Comparison of ENCODE assay signal across 7 mouse cellular contexts in the genomic region with DNA sequence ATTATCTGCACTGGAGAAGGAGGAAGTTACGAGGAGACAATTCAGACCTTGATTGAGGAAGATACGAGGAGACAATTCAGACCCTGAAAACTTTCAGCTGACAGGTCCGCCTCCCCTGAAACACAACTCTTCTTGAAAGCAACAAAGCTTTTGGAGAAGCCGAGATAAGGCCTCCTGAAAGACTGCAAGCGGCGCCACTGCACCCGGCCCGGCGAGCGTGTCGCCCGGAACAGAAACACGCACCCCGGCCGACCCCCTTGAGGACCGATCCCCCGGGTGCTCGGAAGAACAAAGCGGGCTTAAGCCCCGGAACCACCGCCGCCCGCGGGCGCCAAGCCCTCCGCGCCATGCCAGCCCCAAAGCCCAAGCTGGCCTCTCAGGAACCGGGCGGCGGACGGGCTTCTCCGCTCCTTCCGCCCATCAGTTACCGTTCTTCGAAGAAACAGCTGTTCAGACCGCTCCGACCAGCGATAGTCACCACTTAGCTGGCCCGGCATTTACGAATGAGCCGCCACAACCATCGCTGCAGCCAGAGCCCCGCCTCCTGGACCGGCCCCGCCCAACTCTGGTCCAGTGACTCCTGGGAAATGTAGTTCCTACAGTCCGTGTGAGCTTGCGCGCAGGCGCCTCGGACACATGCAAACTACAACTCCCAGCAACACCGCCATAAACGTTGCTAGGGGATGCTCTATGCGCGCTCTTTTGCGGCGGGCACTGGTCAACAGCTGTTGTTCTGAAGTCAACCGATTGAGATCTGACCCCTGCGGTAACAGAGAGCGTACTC. TPM values are rescaled to one million over a fixed set of nuclear protein-coding genes. Genes with fewer than 3 reads are reported as not detected.
DNase-seq lines count a peak whose midpoint lies in the region; ATAC-seq lines count a peak whose summit lies in the region.

No protein-coding gene starts in this region.

- peak; percentile 90 to 93 for DNase-seq in adrenal gland, adult 18-20 months (ENCODE audit: low spot score in 2 of 2)
- DNase-seq in embryo, embryonic 11 days = peak; percentile 97
- peak; percentile 95 for DNase-seq in gastrocnemius, postnatal 25 days
- peak; percentile 94 to 98 for DNase-seq in left cerebral cortex, postnatal 25 days (ENCODE audit: low spot score in 2 of 2)
- DNase-seq in midbrain, embryonic 10.5 days (ENCODE audit: low spot score) = peak; percentile 98
- peak; percentile 89 for DNase-seq in right cerebral cortex, postnatal 4 days

- intact Hi-C loops in left cerebral cortex, postnatal 25 days (cut with DNase I) = no loop called here

- peak overlapping the region; percentile 78 for H3K4me2 ChIP-seq in intestine, embryonic 15.5 days (replicated peaks)

- WGBS in intestine, embryonic 15.5 days = under 1% methylated on average over 59 of the region's 59 CpGs
- under 1% methylated on average over 59 of the region's 59 CpGs for WGBS in midbrain, embryonic 10.5 days

- H3K27ac ChIP-seq in intestine, embryonic 15.5 days = peak overlapping the region; percentile 61
- peak overlapping the region; percentile 92 for H3K27ac ChIP-seq in midbrain, embryonic 10.5 days (replicated peaks)

- peak overlapping the region; percentile 90 for H3K4me3 ChIP-seq in intestine, embryonic 15.5 days (replicated peaks)
- peak overlapping the region; percentile 83 for H3K4me3 ChIP-seq in midbrain, embryonic 10.5 days

- peak overlapping the region; percentile 72 for H3K9ac ChIP-seq in intestine, embryonic 15.5 days

- H3K4me1 ChIP-seq in intestine, embryonic 15.5 days (replicated peaks) = no peaks in the 10 kb centered on the region
- peaks cover 37% of the 10 kb centered on the region for H3K4me1 ChIP-seq in midbrain, embryonic 10.5 days

- H3K36me3 ChIP-seq in intestine, embryonic 15.5 days = no peaks in the 10 kb centered on the region
- peaks cover 4% of the 10 kb centered on the region for H3K36me3 ChIP-seq in midbrain, embryonic 10.5 days

- peak; percentile 98 for ATAC-seq in intestine, embryonic 15.5 days

- no peaks in the 10 kb centered on the region for H3K27me3 ChIP-seq in intestine, embryonic 15.5 days (replicated peaks)
- peaks cover 11% of the 10 kb centered on the region for H3K27me3 ChIP-seq in midbrain, embryonic 10.5 days (ENCODE audit: low read depth, poor library complexity, severe bottlenecking)

- no peaks in the 10 kb centered on the region for H3K9me3 ChIP-seq in intestine, embryonic 15.5 days
- H3K9me3 ChIP-seq in midbrain, embryonic 10.5 days (replicated peaks) = no peaks in the 10 kb centered on the region

RNA-seq across cellular contexts. Expression of a gene that starts 3.7 kb away (rescaled TPM):
- total RNA-seq in adrenal gland, adult 18-20 months (2021) = 1 to 10 TPM; 7.0 to 8.7 TPM
- total RNA-seq in gastrocnemius, postnatal 25 days (2021) = 1 to 10 TPM; 1.5 to 1.6 TPM
- 6.3 and 7.1 TPM in 2 replicates for polyA plus RNA-seq in intestine, embryonic 15.5 days (2015; fragmentation: Nextera tagmentation; extraction: Ambion mirVana)
- total RNA-seq in left cerebral cortex, postnatal 25 days (2021) = 1 to 10 TPM; 1.9 to 3.5 TPM
- polyA plus RNA-seq in midbrain, embryonic 10.5 days (2016; fragmentation: Nextera tagmentation; extraction: Ambion mirVana) = 23.5 and 24.3 TPM in 2 replicates

RNA-seq across cellular contexts. Expression of a gene that starts 3.9 kb away (rescaled TPM):
- 10 to 100 TPM; 28.2 to 32.1 TPM for total RNA-seq in adrenal gland, adult 18-20 months (2021)
- 10 to 100 TPM in 1 of 2 experiments, 1 to 10 TPM in 1; 9.9 to 10.5 TPM for total RNA-seq in gastrocnemius, postnatal 25 days (2021)
- polyA plus RNA-seq in intestine, embryonic 15.5 days (2015; fragmentation: Nextera tagmentation; extraction: Ambion mirVana) = 4.6 and 5.1 TPM in 2 replicates
- 1 to 10 TPM; 3.8 TPM for total RNA-seq in left cerebral cortex, postnatal 25 days (2021)
- polyA plus RNA-seq in midbrain, embryonic 10.5 days (2016; fragmentation: Nextera tagmentation; extraction: Ambion mirVana) = 1.4 and 1.6 TPM in 2 replicates

Comparison
In these comparisons a context has a peak if more than half of its experiments do, and no peak if none do; other contexts are left out.
1. Peak in every context shown above with its lines: DNase-seq, ATAC-seq, H3K4me3 ChIP-seq and H3K27ac ChIP-seq.